10 mouse cellular contexts compared by ENCODE assay signal in genomic region chr2:91096524-91096923, GRCm38 (mm10). TPM values are rescaled to one million over a fixed set of nuclear protein-coding genes. Genes with fewer than 3 reads are reported as not detected.
A peak's percentile ranks its signal among the peaks of the same experiment; 100 is the strongest.
DNase-seq lines count a peak whose midpoint lies in the region; ATAC-seq and TF ChIP-seq lines count a peak whose summit lies in the region.
"Had no signal": no experiment of that assay in that cellular context is flagged by ENCODE, and none has a peak within 500 bp of the region (broad histone marks: within the 10 kb centered on the region; RNA-seq: fewer than 3 reads in every experiment).

No protein-coding gene starts in this region.

- TF ChIP-seq CTCF in E14TG2a.4 (conservative IDR thresholded peaks at IDR 0.05; ENCODE audit: low read length): no peak

- peaks cover 26% of the 10 kb centered on the region for H3K27me3 ChIP-seq in E14TG2a.4 (ENCODE audit: insufficient read depth, low read length)
- H3K27me3 ChIP-seq in megakaryocyte, embryonic 14.5 days (replicated peaks): no peaks in the 10 kb centered on the region
- H3K27me3 ChIP-seq: hindbrain, embryonic 15.5 days; neural tube, embryonic 13.5 days had no signal

- DNase-seq in heart, adult 8-10 months (ENCODE audit: low spot score): peak; percentile 47
- DNase-seq in heart, postnatal 10 days: no peak
- DNase-seq in retina, embryonic 14.5 days (ENCODE audit: low spot score): no peak
- no peak for DNase-seq in left cerebral cortex, adult 8-10 months (ENCODE audit: low spot score in 2 of 2)
- no peak for DNase-seq in cerebellum, adult 11 months

- H3K4me3 ChIP-seq in E14TG2a.4 (replicated peaks; ENCODE audit: low read length): peak overlapping the region; percentile 61
- peak overlapping the region; percentile 87 for H3K4me3 ChIP-seq in megakaryocyte, embryonic 14.5 days (replicated peaks)
- H3K4me3 ChIP-seq: hindbrain, embryonic 15.5 days; neural tube, embryonic 13.5 days had no signal

- ATAC-seq in hematopoietic stem cell, adult 5-6 weeks (replicated peaks in 1 of 2; ENCODE audit: insufficient read depth in 1 of 2, low FRiP score in 2 of 2, low TSS enrichment in 1 of 2, low read depth in 1 of 2, poor library complexity in 2 of 2, severe bottlenecking in 2 of 2): peak; percentile 81 to 86

- no peaks in the 10 kb centered on the region for H3K9me3 ChIP-seq in E14TG2a.4 (ENCODE audit: low read length)
- H3K9me3 ChIP-seq in megakaryocyte, embryonic 14.5 days: no peaks in the 10 kb centered on the region
- H3K9me3 ChIP-seq: hindbrain, embryonic 15.5 days; neural tube, embryonic 13.5 days had no signal

- no peaks in the 10 kb centered on the region for H3K36me3 ChIP-seq in E14TG2a.4 (ENCODE audit: insufficient read depth, low read length)
- H3K36me3 ChIP-seq in megakaryocyte, embryonic 14.5 days (replicated peaks; ENCODE audit: low read length): peaks cover 19% of the 10 kb centered on the region
- H3K36me3 ChIP-seq: hindbrain, embryonic 15.5 days; neural tube, embryonic 13.5 days had no signal

- intact Hi-C loops in heart, postnatal 10 days (cut with DNase I): no loop called here

- H3K4me1 ChIP-seq in E14TG2a.4 (replicated peaks; ENCODE audit: low read depth, low read length): peaks cover 26% of the 10 kb centered on the region
- peaks cover 91% of the 10 kb centered on the region for H3K4me1 ChIP-seq in megakaryocyte, embryonic 14.5 days
- H3K4me1 ChIP-seq: hindbrain, embryonic 15.5 days; neural tube, embryonic 13.5 days had no signal

RNA-seq across cellular contexts. Expression of gene Spi1, which starts 14.3 kb away (rescaled TPM):
- total RNA-seq in heart, adult 8-10 months (2022): 1 to 10 TPM; 2.8 to 6.1 (median 3.2) TPM
- total RNA-seq in heart, postnatal 10 days (2021): 1 to 10 TPM; 2.3 to 3.0 TPM
- total RNA-seq in hematopoietic stem cell, adult 5-6 weeks (2017): 58.4 and 63.2 TPM in 2 replicates
- polyA plus RNA-seq in megakaryocyte, embryonic 14.5 days (2012; ENCODE audit: insufficient read depth, low replicate concordance): 24.1 and 123 TPM in 2 replicates
- total RNA-seq in left cerebral cortex, adult 8-10 months (2022): 1 to 10 TPM; 3.9 to 8.9 (median 6.5) TPM

RNA-seq across cellular contexts. Expression of gene Mybpc3, which starts 21.4 kb away (rescaled TPM):
- 1,000 to 10,000 TPM; 1,514 to 2,177 (median 1,722) TPM for total RNA-seq in heart, adult 8-10 months (2022)
- total RNA-seq in heart, postnatal 10 days (2021): 1,000 to 10,000 TPM; 1,924 to 2,166 TPM
- 0.69 TPM in 1 of 2 replicates, not detected in the other for total RNA-seq in hematopoietic stem cell, adult 5-6 weeks (2017)
- 0.20 TPM in 1 of 2 replicates, not detected in the other for polyA plus RNA-seq in megakaryocyte, embryonic 14.5 days (2012; ENCODE audit: insufficient read depth, low replicate concordance)
- under 1 TPM; 0.33 to 0.91 (median 0.69) TPM for total RNA-seq in left cerebral cortex, adult 8-10 months (2022)
- polyA plus RNA-seq: hindbrain, embryonic 15.5 days had no signal

RNA-seq across cellular contexts. Expression of gene Slc39a13, which starts 26.3 kb away (rescaled TPM):
- total RNA-seq in heart, adult 8-10 months (2022): 10 to 100 TPM; 19.0 to 26.0 (median 23.6) TPM
- 10 to 100 TPM; 27.7 to 31.9 TPM for total RNA-seq in heart, postnatal 10 days (2021)
- total RNA-seq in hematopoietic stem cell, adult 5-6 weeks (2017): 12.1 and 16.8 TPM in 2 replicates
- 28.0 and 30.3 TPM in 2 replicates for polyA plus RNA-seq in megakaryocyte, embryonic 14.5 days (2012; ENCODE audit: insufficient read depth, low replicate concordance)
- 10 to 100 TPM; 33.5 to 35.5 (median 34.7) TPM for total RNA-seq in left cerebral cortex, adult 8-10 months (2022)

RNA-seq across cellular contexts. Expression of gene Psmc3, which starts 42.7 kb away (rescaled TPM):
- total RNA-seq in heart, adult 8-10 months (2022): 100 to 1,000 TPM; 192 to 274 (median 220) TPM
- total RNA-seq in heart, postnatal 10 days (2021): 100 to 1,000 TPM; 221 to 245 TPM
- total RNA-seq in hematopoietic stem cell, adult 5-6 weeks (2017): 238 and 247 TPM in 2 replicates
- 29.3 and 127 TPM in 2 replicates for polyA plus RNA-seq in megakaryocyte, embryonic 14.5 days (2012; ENCODE audit: insufficient read depth, low replicate concordance)
- total RNA-seq in left cerebral cortex, adult 8-10 months (2022): 100 to 1,000 TPM; 188 to 218 (median 202) TPM

Comparison
In these comparisons a context has a peak if more than half of its experiments do, and no peak if none do; other contexts are left out.
1. RNA of gene Mybpc3, which starts 21.4 kb away (total RNA-seq): 1,924 to 2,166 TPM in heart, postnatal 10 days and 1,514 to 2,177 TPM in heart, adult 8-10 months; 0.33 to 0.91 TPM in left cerebral cortex, adult 8-10 months and 0.69 TPM in hematopoietic stem cell, adult 5-6 weeks; every median in the first group is over 100 times any median in the second.